Mouse (Mus musculus) heart, adult 8-10 months (tissue): ENCODE data around the gene Adra2c. TPM values are rescaled to one million over a fixed set of nuclear protein-coding genes. Genes with fewer than 3 reads are reported as not detected.

Experiments
- DNase-seq: peaks from one replicate; pipeline ENCODE4 v3.0.0; 2022; ENCODE audit warnings: low spot score
- total RNA-seq, 4 experiments: library from RNA; stranded (reverse); gene quantifications; 2 replicates each; pipeline ENCODE4 v1.2.4; 2022

The Adra2c gene
- total RNA-seq, result under 1 TPM; 0.41 to 0.79 (median 0.58) TPM

GRCm38 (mm10) chr5:35278019-35278418 lies at the start of gene Adra2c:
Adra2c (plus strand) TSS chr5:35278319.
- no peak for DNase-seq

- DNase-seq, result no peak
Observed at GRCm38 (mm10) chr5:35233142-35233541, 45.0 kb upstream of the Adra2c start.

- no peak for DNase-seq
Observed at GRCm38 (mm10) chr5:35237757-35238156, 40.4 kb upstream of the Adra2c start.

- no peak for DNase-seq
Observed at GRCm38 (mm10) chr5:35238627-35239026, 39.5 kb upstream of the Adra2c start.

GRCm38 (mm10) chr5:35241556-35241955 lies 36.6 kb upstream of the Adra2c start:
- no peak for DNase-seq

GRCm38 (mm10) chr5:35244204-35244603 lies 33.9 kb upstream of the Adra2c start:
- no peak for DNase-seq

GRCm38 (mm10) chr5:35245555-35246273 lies 32.4 kb upstream of the Adra2c start:
- DNase-seq, result no peak

- no peak for DNase-seq
Observed at GRCm38 (mm10) chr5:35254964-35255716, 23.0 kb upstream of the Adra2c start.

GRCm38 (mm10) chr5:35263716-35264115 lies 14.4 kb upstream of the Adra2c start:
- DNase-seq, result no peak

- DNase-seq, result no peak
Observed at GRCm38 (mm10) chr5:35267486-35267885, 10.6 kb upstream of the Adra2c start.

- no peak for DNase-seq
Observed at GRCm38 (mm10) chr5:35275356-35275755, 2.8 kb upstream of the Adra2c start.

- DNase-seq, result no peak
Observed at GRCm38 (mm10) chr5:35278741-35279695, 899 bp downstream of the Adra2c start.

GRCm38 (mm10) chr5:35279696-35280001 lies 1.5 kb downstream of the Adra2c start:
- no peak for DNase-seq

GRCm38 (mm10) chr5:35280002-35280782 lies 2.1 kb downstream of the Adra2c start:
- DNase-seq, result no peak

GRCm38 (mm10) chr5:35280783-35281165 lies 2.7 kb downstream of the Adra2c start:
- DNase-seq, result no peak

- DNase-seq, result no peak
Observed at GRCm38 (mm10) chr5:35285281-35285680, 7.2 kb downstream of the Adra2c start.

- DNase-seq, result no peak
Observed at GRCm38 (mm10) chr5:35286190-35286589, 8.1 kb downstream of the Adra2c start.

- DNase-seq, result no peak
Observed at GRCm38 (mm10) chr5:35299621-35300020, 21.5 kb downstream of the Adra2c start.

GRCm38 (mm10) chr5:35304191-35304590 lies 26.1 kb downstream of the Adra2c start:
- DNase-seq, result no peak

- no peak for DNase-seq
Observed at GRCm38 (mm10) chr5:35305332-35305731, 27.2 kb downstream of the Adra2c start.

GRCm38 (mm10) chr5:35306692-35307091 lies 28.6 kb downstream of the Adra2c start:
- no peak for DNase-seq
